Mouse (Mus musculus): ENCODE results near the gene Tnfaip8l2. TPM values are rescaled to one million over a fixed set of nuclear protein-coding genes. Genes with fewer than 3 reads are reported as not detected.
A peak's percentile ranks its signal among the peaks of the same experiment; 100 is the strongest.

Gene Tnfaip8l2
- total and polyA plus RNA-seq, 2 experiments from 2014 or later: 2.7 to 5.4 TPM

DNA sequence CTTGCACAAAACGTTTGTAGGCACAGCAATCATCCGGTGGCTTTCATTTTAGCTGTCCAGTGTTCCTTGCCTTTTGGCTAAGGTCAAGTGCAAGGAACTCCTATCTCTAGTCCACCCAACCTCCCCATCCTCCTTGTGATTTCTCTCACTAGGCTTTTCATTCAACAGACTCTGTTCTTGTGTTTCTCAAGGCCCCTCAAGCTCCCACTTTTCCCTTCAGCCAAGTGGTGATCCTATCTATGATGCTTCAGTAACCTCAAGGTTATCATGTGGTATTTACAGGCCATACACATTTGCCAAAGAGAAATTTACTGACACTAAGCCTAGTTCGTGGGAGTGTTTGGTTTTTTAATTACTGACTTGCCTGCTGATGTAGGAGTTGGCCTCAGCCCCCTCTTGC, 37.7 kb upstream of the Tnfaip8l2 start:
- Histone ChIP-seq H3K9me3 (replicated peaks; ENCODE audit: control insufficient read depth, low read length) (no peaks in the 10 kb centered on the region), H3K27ac (ENCODE audit: low read depth) (no peak overlapping the region), H3K4me3 (ENCODE audit: low read depth, low read length) (no peak overlapping the region), H3K4me1 (ENCODE audit: control insufficient read depth, insufficient read depth) (no peaks in the 10 kb centered on the region), H3K9ac (replicated peaks; ENCODE audit: low read depth, low read length) (no peak overlapping the region), H3K36me3 (replicated peaks; ENCODE audit: control insufficient read depth, insufficient read depth, low read length) (peaks cover 14% of the 10 kb centered on the region), H3K4me2 (ENCODE audit: low read depth, low read length) (no peak overlapping the region), H3K27me3 (ENCODE audit: control insufficient read depth, insufficient read depth, low read length) (peaks cover 4% of the 10 kb centered on the region; the same call in 1 of the 2 replicates)
- DNase-seq (ENCODE audit: low spot score): no peak
- ATAC-seq (ENCODE audit: insufficient read depth, low read depth): no peak
- no peak for TF ChIP-seq CTCF (IDR thresholded peaks at IDR 0.05; ENCODE audit: low read depth)
- no peak for TF ChIP-seq EP300 (IDR thresholded peaks at IDR 0.05; ENCODE audit: low read depth)
- WGBS: 46% methylated on average over 3 of the region's 3 CpGs

DNA sequence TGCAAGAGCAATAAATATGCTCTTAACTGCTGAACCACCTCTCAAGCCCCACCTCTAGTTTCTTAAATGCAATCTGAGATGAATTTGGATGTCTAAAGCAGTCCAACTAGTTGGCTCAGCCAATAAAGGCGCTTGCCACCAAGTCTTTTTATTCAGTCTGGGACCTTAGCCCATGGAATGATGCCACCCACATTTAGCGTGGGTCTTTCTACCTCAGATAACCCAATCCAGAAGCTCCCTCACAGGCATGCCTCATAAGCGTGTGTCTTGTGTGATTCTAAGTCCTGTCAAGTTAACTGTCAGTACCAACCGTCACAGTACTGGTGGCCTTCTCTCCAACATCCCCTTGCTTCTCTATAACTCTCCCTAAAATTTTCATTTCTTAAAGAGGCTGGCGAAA, 36.8 kb upstream of the Tnfaip8l2 start:
- ATAC-seq (ENCODE audit: insufficient read depth, low read depth) (no peak), DNase-seq (ENCODE audit: low spot score) (no peak)
- Histone ChIP-seq H3K27ac (ENCODE audit: low read depth) (no peak overlapping the region), H3K4me2 (ENCODE audit: low read depth, low read length) (no peak overlapping the region), H3K9me3 (replicated peaks; ENCODE audit: control insufficient read depth, low read length) (no peaks in the 10 kb centered on the region), H3K4me1 (ENCODE audit: control insufficient read depth, insufficient read depth) (0 out of 2 replicates have a peak, but pooled peaks cover 1% of the 10 kb centered on the region), H3K4me3 (ENCODE audit: low read depth, low read length) (no peak overlapping the region), H3K9ac (replicated peaks; ENCODE audit: low read depth, low read length) (no peak overlapping the region), H3K36me3 (replicated peaks; ENCODE audit: control insufficient read depth, insufficient read depth, low read length) (peaks cover 4% of the 10 kb centered on the region; the same call in 1 of the 2 replicates), H3K27me3 (ENCODE audit: control insufficient read depth, insufficient read depth, low read length) (peaks cover 7% of the 10 kb centered on the region; the same call in 1 of the 2 replicates)
- 83% methylated on average over 5 of the region's 5 CpGs for WGBS
- no peak for TF ChIP-seq CTCF (IDR thresholded peaks at IDR 0.05; ENCODE audit: low read depth)
- no peak for TF ChIP-seq EP300 (IDR thresholded peaks at IDR 0.05; ENCODE audit: low read depth)

DNA sequence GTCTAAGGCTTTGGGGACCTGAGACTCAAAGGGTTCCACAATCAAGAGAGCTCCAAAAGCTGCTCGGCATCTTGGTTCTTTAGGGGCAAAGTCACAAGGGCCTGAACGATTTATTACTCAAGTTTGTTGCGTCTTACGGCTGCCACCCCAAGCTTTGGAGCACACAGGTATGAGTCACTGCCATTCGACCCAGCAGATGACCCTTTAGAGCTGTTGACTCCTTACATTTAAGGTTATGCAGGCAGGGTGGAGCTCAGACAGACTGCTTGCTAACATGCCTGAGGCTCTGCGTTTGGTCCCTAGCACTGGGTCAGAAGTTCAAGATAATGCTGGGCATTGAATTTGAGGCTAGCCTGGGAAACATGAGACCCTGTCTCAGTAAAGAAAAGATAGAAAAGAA, 35.4 kb upstream of the Tnfaip8l2 start:
- 71% methylated on average over 6 of the region's 6 CpGs for WGBS
- Histone ChIP-seq H3K27me3 (ENCODE audit: control insufficient read depth, insufficient read depth, low read length) (peaks cover 19% of the 10 kb centered on the region), H3K9me3 (replicated peaks; ENCODE audit: control insufficient read depth, low read length) (no peaks in the 10 kb centered on the region), H3K4me2 (ENCODE audit: low read depth, low read length) (no peak overlapping the region), H3K4me1 (ENCODE audit: control insufficient read depth, insufficient read depth) (0 out of 2 replicates have a peak, but pooled peaks cover 9% of the 10 kb centered on the region), H3K4me3 (ENCODE audit: low read depth, low read length) (no peak overlapping the region), H3K27ac (ENCODE audit: low read depth) (no peak overlapping the region), H3K36me3 (replicated peaks; ENCODE audit: control insufficient read depth, insufficient read depth, low read length) (no peaks in the 10 kb centered on the region), H3K9ac (replicated peaks; ENCODE audit: low read depth, low read length) (no peak overlapping the region)
- DNase-seq (ENCODE audit: low spot score) (no peak), ATAC-seq (ENCODE audit: insufficient read depth, low read depth) (no peak)
- no peak for TF ChIP-seq EP300 (IDR thresholded peaks at IDR 0.05; ENCODE audit: low read depth)
- no peak for TF ChIP-seq CTCF (IDR thresholded peaks at IDR 0.05; ENCODE audit: low read depth)

DNA sequence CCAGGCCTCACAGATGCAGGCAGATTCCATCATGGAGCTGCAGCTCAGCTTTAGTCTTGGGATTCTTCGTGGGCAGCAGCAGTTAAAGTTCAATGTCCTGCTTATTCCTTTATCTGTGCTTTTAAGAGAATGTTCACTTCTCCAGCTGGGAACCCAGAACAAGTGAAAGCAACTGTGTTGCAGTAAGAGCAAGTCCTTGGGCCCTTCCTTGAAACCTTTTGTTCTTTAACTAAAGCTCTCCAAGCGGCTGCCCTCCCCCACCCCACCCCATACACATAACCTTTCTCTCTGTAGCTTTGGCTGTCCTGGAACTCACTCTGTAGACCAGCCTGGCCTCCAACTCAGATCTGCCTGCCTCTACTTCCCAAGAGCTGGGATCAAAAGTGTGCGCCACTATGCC, 34.3 kb upstream of the Tnfaip8l2 start:
- no peak overlapping the region for H3K4me2 ChIP-seq (ENCODE audit: low read depth, low read length)
- DNase-seq (ENCODE audit: low spot score) (no peak), ATAC-seq (ENCODE audit: insufficient read depth, low read depth) (no peak)
- TF ChIP-seq EP300 (IDR thresholded peaks at IDR 0.05; ENCODE audit: low read depth) (no peak), CTCF (IDR thresholded peaks at IDR 0.05; ENCODE audit: low read depth) (no peak)
- H3K4me3 ChIP-seq (ENCODE audit: low read depth, low read length): no peak overlapping the region
- WGBS: 71% methylated on average over 3 of the region's 3 CpGs
- H3K4me1 ChIP-seq (ENCODE audit: control insufficient read depth, insufficient read depth): 0 out of 2 replicates have a peak, but pooled peaks cover 9% of the 10 kb centered on the region
- peaks cover 30% of the 10 kb centered on the region for H3K27me3 ChIP-seq (ENCODE audit: control insufficient read depth, insufficient read depth, low read length)
- no peaks in the 10 kb centered on the region for H3K9me3 ChIP-seq (replicated peaks; ENCODE audit: control insufficient read depth, low read length)
- H3K36me3 ChIP-seq (replicated peaks; ENCODE audit: control insufficient read depth, insufficient read depth, low read length): no peaks in the 10 kb centered on the region
- H3K9ac ChIP-seq (replicated peaks; ENCODE audit: low read depth, low read length): no peak overlapping the region
- no peak overlapping the region for H3K27ac ChIP-seq (ENCODE audit: low read depth)

DNA sequence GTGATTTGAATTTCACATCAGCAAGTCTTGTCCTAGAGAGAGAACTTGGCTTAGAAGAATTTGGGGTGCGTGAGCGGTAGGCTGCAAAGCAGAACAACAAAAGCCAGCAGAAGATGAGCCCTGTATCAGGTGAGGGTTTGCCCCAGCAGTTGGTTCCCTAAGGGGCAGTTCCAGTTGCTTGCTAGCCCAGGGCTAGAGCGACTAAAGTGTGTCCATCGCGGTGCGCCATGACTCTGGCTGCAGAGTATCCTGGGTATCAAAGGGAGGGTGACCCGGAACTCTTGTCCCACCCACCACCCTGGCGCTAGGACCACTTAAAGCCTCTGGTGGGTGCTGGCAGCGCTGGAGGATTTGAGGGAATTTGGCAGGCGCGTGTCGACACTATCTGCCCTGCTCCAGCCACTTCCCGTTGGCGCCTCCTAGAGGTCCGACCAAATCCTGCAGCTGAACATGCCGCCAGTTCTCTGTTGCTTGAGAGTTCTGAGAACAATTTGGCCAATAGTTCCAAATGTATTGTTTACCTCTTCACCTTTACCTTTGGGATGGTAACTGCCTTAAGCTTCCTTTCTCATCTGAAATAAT, 31.9 kb upstream of the Tnfaip8l2 start:
- peak overlapping the region; percentile 44; the same call in 1 of the 2 replicates for H3K9ac ChIP-seq (replicated peaks; ENCODE audit: low read depth, low read length)
- TF ChIP-seq CTCF (IDR thresholded peaks at IDR 0.05; ENCODE audit: low read depth) (peak; percentile 89), EP300 (IDR thresholded peaks at IDR 0.05; ENCODE audit: low read depth) (no peak)
- H3K9me3 ChIP-seq (replicated peaks; ENCODE audit: control insufficient read depth, low read length): no peaks in the 10 kb centered on the region
- peak overlapping the region; percentile 71 for H3K4me2 ChIP-seq (ENCODE audit: low read depth, low read length)
- 0 out of 2 replicates have a peak, but pooled peaks cover 9% of the 10 kb centered on the region for H3K4me1 ChIP-seq (ENCODE audit: control insufficient read depth, insufficient read depth)
- 3% methylated on average over 16 of the region's 16 CpGs for WGBS
- peaks cover 48% of the 10 kb centered on the region for H3K27me3 ChIP-seq (ENCODE audit: control insufficient read depth, insufficient read depth, low read length)
- peak overlapping the region; percentile 51 for H3K4me3 ChIP-seq (ENCODE audit: low read depth, low read length)
- DNase-seq (ENCODE audit: low spot score): peak; percentile 71
- H3K27ac ChIP-seq (ENCODE audit: low read depth): no peak overlapping the region
- ATAC-seq (ENCODE audit: insufficient read depth, low read depth): peak; percentile 62; the same call in 1 of the 2 replicates
- H3K36me3 ChIP-seq (replicated peaks; ENCODE audit: control insufficient read depth, insufficient read depth, low read length): no peaks in the 10 kb centered on the region

Measured in heart, postnatal 0 days (tissue).